Mouse (Mus musculus) T-helper 2 cell (primary cell): ENCODE measurements around the gene Gpi1.

Experiments used
- in situ Hi-C: fragments of 300-600 bp; cut with MboI, MseI; formaldehyde crosslinking; loops from one replicate; pipeline ENCODE4 v1.15.1; 2025; ENCODE audit warnings: high pct_unique_total_duplicates

Gene Gpi1

GRCm38 (mm10) chr7:34230116-34230515 is at the start of gene Gpi1:
Gene Gpi1, minus strand, starts transcription at chr7:34230336.
- in situ Hi-C loops: loop anchor here (25.0 kb wide), 2 partner anchors 107 to 682 kb away; partner anchors contain the start of gene Pepd

- in situ Hi-C loops: no loop called here
These were observed 47.5 kb upstream of the Gpi1 start for GRCm38 (mm10) chr7:34277656-34278055.

- in situ Hi-C loops: no loop called here
These were observed 45.9 kb upstream of the Gpi1 start for GRCm38 (mm10) chr7:34276066-34276465.

GRCm38 (mm10) chr7:34272465-34272864 is 42.3 kb upstream of the Gpi1 start:
- in situ Hi-C loops: no loop called here

- in situ Hi-C loops: no loop called here
These were observed 38.3 kb upstream of the Gpi1 start for GRCm38 (mm10) chr7:34268463-34268862.

- in situ Hi-C loops: no loop called here
These were observed 36.3 kb upstream of the Gpi1 start for GRCm38 (mm10) chr7:34266421-34266820.

GRCm38 (mm10) chr7:34265876-34266346 is 35.8 kb upstream of the Gpi1 start:
- in situ Hi-C loops: no loop called here

- in situ Hi-C loops: no loop called here
These were observed 33.3 kb upstream of the Gpi1 start for GRCm38 (mm10) chr7:34263437-34263836.

- in situ Hi-C loops: no loop called here
These were observed 28.3 kb upstream of the Gpi1 start for GRCm38 (mm10) chr7:34258407-34258806.

- in situ Hi-C loops: no loop called here
These were observed 27.1 kb upstream of the Gpi1 start for GRCm38 (mm10) chr7:34257279-34257678.

- in situ Hi-C loops: no loop called here
These were observed 25.8 kb upstream of the Gpi1 start for GRCm38 (mm10) chr7:34255916-34256315.

GRCm38 (mm10) chr7:34255137-34255536 is 25.0 kb upstream of the Gpi1 start:
- in situ Hi-C loops: no loop called here

- in situ Hi-C loops: no loop called here
These were observed 21.9 kb upstream of the Gpi1 start for GRCm38 (mm10) chr7:34252030-34252429.

GRCm38 (mm10) chr7:34250738-34251137 is 20.6 kb upstream of the Gpi1 start, which contains the start of gene Gm6096:
Gene Gm6096, plus strand, starts transcription at chr7:34251038.
- in situ Hi-C loops: no loop called here

- in situ Hi-C loops: loop anchor here (25.0 kb wide), 2 partner anchors 90 to 665 kb away; partner anchors contain the start of gene Pepd
These were observed 16.8 kb upstream of the Gpi1 start for GRCm38 (mm10) chr7:34246870-34247499.

GRCm38 (mm10) chr7:34242176-34242575 is 12.0 kb upstream of the Gpi1 start:
- in situ Hi-C loops: loop anchor here (25.0 kb wide), 2 partner anchors 95 to 670 kb away; partner anchors contain the start of gene Pepd

- in situ Hi-C loops: loop anchor here (25.0 kb wide), 2 partner anchors 99 to 674 kb away; partner anchors contain the start of gene Pepd
These were observed 8.0 kb upstream of the Gpi1 start for GRCm38 (mm10) chr7:34238086-34238485.

GRCm38 (mm10) chr7:34235602-34236001 is 5.5 kb upstream of the Gpi1 start:
- in situ Hi-C loops: loop anchor here (25.0 kb wide), 2 partner anchors 102 to 677 kb away; partner anchors contain the start of gene Pepd

- in situ Hi-C loops: loop anchor here (25.0 kb wide), 2 partner anchors 102 to 677 kb away; partner anchors contain the start of gene Pepd
These were observed 4.8 kb upstream of the Gpi1 start for GRCm38 (mm10) chr7:34234610-34235561.

GRCm38 (mm10) chr7:34233909-34234609 is 3.9 kb upstream of the Gpi1 start:
- in situ Hi-C loops: loop anchor here (25.0 kb wide), 2 partner anchors 103 to 678 kb away; partner anchors contain the start of gene Pepd
